Mouse (Mus musculus) embryonic facial prominence, embryonic 12.5 days (tissue): Measurements from ENCODE around the gene Itm2b. TPM values are rescaled to one million over a fixed set of nuclear protein-coding genes. Genes with fewer than 3 reads are reported as not detected.

Source experiments
- ATAC-seq: fragments of 200-750 bp; cut with Nextera tagmentation; 2 replicates; pipeline ENCODE4 v1.8.0; 2017; ENCODE audit not compliant: insufficient number of reproducible peaks, insufficient read depth, low FRiP score, low TSS enrichment
- H3K27ac ChIP-seq: fragments of 300-500 bp; sonication (generic); 2 replicates; pipeline ENCODE4 v1.5.1; 2016; ENCODE audit warnings: mild to moderate bottlenecking
- H3K27me3 ChIP-seq: fragments of 300-500 bp; sonication (generic); 2 replicates; pipeline ENCODE4 v1.6.1; 2016; ENCODE audit warnings: mild to moderate bottlenecking, moderate library complexity
- H3K36me3 ChIP-seq: fragments of 300-500 bp; sonication (generic); 2 replicates; pipeline ENCODE4 v1.6.1; 2016; ENCODE audit warnings: mild to moderate bottlenecking
- H3K4me1 ChIP-seq: fragments of 300-500 bp; sonication (generic); 2 replicates; pipeline ENCODE4 v1.6.1; 2016
- H3K4me2 ChIP-seq: fragments of 300-500 bp; sonication (generic); replicated peaks from 2 replicates; pipeline ENCODE4 v1.6.1; 2016; ENCODE audit warnings: mild to moderate bottlenecking, moderate library complexity
- H3K4me3 ChIP-seq: fragments of 300-500 bp; sonication (generic); 2 replicates; pipeline ENCODE4 v1.5.1; 2016; ENCODE audit warnings: mild to moderate bottlenecking
- H3K9ac ChIP-seq: fragments of 300-500 bp; sonication (generic); 2 replicates; pipeline ENCODE4 v1.6.1; 2016; ENCODE audit warnings: mild to moderate bottlenecking, moderate library complexity
- H3K9me3 ChIP-seq: fragments of 300-500 bp; sonication (generic); 2 replicates; pipeline ENCODE4 v1.6.1; 2016; ENCODE audit warnings: mild to moderate bottlenecking, moderate library complexity
- WGBS: fragments of 180-500 bp; shearing (Covaris S2); methylation state at CpG from one replicate; pipeline ENCODE4 v1.1.7; 2016; 5-methylcytosine and 5-hydroxymethylcytosine counted together
- polyA plus RNA-seq: library from polyadenylated mRNA; unstranded; fragments of >200 nt; fragmentation: Nextera tagmentation; extraction: Ambion mirVana; gene quantifications from 2 replicates; pipeline ENCODE4 v1.2.1, GENCODE M21; 2016

The Itm2b gene
- polyA plus RNA-seq, 1 experiment from 2014 or later = 464 TPM

- no peak overlapping the region for H3K27ac ChIP-seq
- H3K27me3 ChIP-seq = no peaks in the 10 kb centered on the region
- H3K4me1 ChIP-seq = no peaks in the 10 kb centered on the region
- H3K9me3 ChIP-seq = no peaks in the 10 kb centered on the region
- H3K9ac ChIP-seq = no peak overlapping the region
- 96% methylated on average over 11 of the region's 11 CpGs for WGBS
- H3K4me2 ChIP-seq = no peak overlapping the region
- ATAC-seq = no peak
- H3K36me3 ChIP-seq = peaks cover 93% of the 10 kb centered on the region
- no peak overlapping the region for H3K4me3 ChIP-seq
Observed at GRCm38 (mm10) chr14:73363782-73364181, 21.3 kb downstream of the Itm2b start.

DNA sequence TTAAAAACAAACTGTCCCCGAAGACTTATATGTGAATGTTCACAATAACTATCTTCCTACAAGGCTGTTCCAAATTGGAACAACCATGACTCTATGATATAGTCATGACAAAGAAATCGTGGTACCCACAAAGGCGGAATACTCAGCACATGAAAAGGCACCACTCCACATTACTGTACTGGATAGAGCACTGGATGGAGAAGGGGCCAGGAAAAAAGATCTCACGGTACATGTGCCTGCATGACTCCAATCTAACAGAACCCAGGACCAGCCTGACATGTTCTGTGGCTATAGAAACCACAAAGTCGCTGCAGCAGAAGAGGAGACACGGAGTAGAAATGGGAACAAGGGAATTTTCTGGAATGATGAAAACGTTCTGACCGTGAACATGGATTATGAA lies 30.4 kb downstream of the Itm2b start:
- H3K36me3 ChIP-seq = peaks cover 25% of the 10 kb centered on the region
- no peaks in the 10 kb centered on the region for H3K4me1 ChIP-seq
- 89% methylated on average over 8 of the region's 8 CpGs for WGBS
- no peak overlapping the region for H3K4me2 ChIP-seq
- no peak overlapping the region for H3K27ac ChIP-seq
- H3K9ac ChIP-seq = no peak overlapping the region
- ATAC-seq = no peak
- no peaks in the 10 kb centered on the region; the same call in 1 of the 2 replicates for H3K9me3 ChIP-seq
- no peak overlapping the region for H3K4me3 ChIP-seq
- H3K27me3 ChIP-seq = no peaks in the 10 kb centered on the region

GRCm38 (mm10) chr14:73351118-73351517 lies 34.0 kb downstream of the Itm2b start:
- Histone ChIP-seq H3K4me3 (no peak overlapping the region), H3K4me2 (no peak overlapping the region), H3K36me3 (peaks cover 1% of the 10 kb centered on the region; the same call in 1 of the 2 replicates), H3K27me3 (no peaks in the 10 kb centered on the region), H3K27ac (no peak overlapping the region), H3K4me1 (peaks cover 4% of the 10 kb centered on the region; the same call in 1 of the 2 replicates), H3K9me3 (no peaks in the 10 kb centered on the region), H3K9ac (no peak overlapping the region)
- WGBS = 92% methylated on average over 5 of the region's 5 CpGs
- ATAC-seq = no peak

GRCm38 (mm10) chr14:73350029-73350428 lies 35.1 kb downstream of the Itm2b start:
- 62% methylated on average over 1 of the region's 1 CpGs for WGBS
- no peaks in the 10 kb centered on the region for H3K9me3 ChIP-seq
- H3K4me2 ChIP-seq = no peak overlapping the region
- H3K36me3 ChIP-seq = no peaks in the 10 kb centered on the region
- no peaks in the 10 kb centered on the region for H3K27me3 ChIP-seq
- no peak overlapping the region for H3K4me3 ChIP-seq
- H3K9ac ChIP-seq = no peak overlapping the region
- no peak for ATAC-seq
- peaks cover 4% of the 10 kb centered on the region; the same call in 1 of the 2 replicates for H3K4me1 ChIP-seq
- H3K27ac ChIP-seq = no peak overlapping the region

DNA sequence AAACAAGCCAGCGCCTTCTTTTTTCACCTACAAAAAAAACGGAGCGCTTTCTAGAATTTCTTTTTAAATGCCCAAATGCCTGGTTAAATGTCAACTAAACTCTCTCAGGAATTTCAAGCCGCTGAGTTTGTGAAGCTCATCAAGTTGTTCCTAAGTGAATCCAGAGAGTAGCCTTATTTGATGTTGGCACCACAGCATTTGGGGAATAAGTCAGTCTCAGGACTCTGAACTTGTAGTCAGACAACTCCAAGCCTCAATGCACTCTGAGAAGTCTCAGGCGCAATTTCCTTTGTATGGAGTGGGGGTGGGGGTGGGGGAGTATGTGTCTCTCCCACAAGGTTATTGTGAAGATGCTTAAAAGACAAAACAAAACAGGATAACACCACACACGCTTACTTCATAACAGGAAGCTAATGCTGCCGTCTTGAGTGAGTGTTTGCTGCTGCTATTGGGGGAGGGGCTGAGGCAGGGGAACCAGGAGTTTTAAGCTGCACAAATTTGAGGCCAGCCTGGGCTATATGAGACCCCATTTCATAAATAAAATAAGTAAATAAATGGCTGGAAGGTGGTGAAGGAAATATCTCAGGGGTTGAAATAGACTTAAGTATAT lies 35.9 kb downstream of the Itm2b start:
- WGBS = 46% methylated on average over 7 of the region's 7 CpGs
- Histone ChIP-seq H3K9ac (no peak overlapping the region), H3K4me1 (peaks cover 4% of the 10 kb centered on the region; the same call in 1 of the 2 replicates), H3K9me3 (no peaks in the 10 kb centered on the region), H3K4me2 (no peak overlapping the region), H3K4me3 (no peak overlapping the region), H3K27ac (no peak overlapping the region), H3K36me3 (no peaks in the 10 kb centered on the region), H3K27me3 (no peaks in the 10 kb centered on the region)
- ATAC-seq = no peak

- Histone ChIP-seq H3K27ac (no peak overlapping the region), H3K4me2 (no peak overlapping the region), H3K27me3 (no peaks in the 10 kb centered on the region), H3K9me3 (no peaks in the 10 kb centered on the region), H3K9ac (no peak overlapping the region), H3K4me3 (no peak overlapping the region), H3K36me3 (no peaks in the 10 kb centered on the region), H3K4me1 (peaks cover 4% of the 10 kb centered on the region; the same call in 1 of the 2 replicates)
- WGBS = 82% methylated on average over 9 of the region's 9 CpGs
- no peak for ATAC-seq
Observed at GRCm38 (mm10) chr14:73347302-73347701, 37.8 kb downstream of the Itm2b start.

DNA sequence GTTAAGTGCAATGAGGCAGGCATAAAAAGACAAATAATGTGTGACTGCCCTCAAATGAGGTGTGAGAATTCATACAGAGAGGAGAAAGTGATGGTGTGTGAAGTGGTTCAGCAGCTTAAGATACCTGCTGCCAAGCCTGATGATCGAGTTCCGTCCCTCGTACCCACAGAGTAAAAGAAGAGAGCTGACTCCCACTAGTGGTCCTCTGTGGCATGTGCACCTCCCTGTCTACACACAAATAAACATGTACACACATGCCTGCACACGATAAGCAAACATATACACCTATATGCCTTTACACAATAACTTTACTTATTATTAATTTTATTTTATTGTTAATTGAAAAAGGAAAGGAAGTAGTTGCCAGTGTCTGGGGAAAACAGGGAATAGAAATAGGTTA lies 39.5 kb downstream of the Itm2b start:
- WGBS = 86% methylated on average over 4 of the region's 4 CpGs

GRCm38 (mm10) chr14:73340051-73340755 lies 44.9 kb downstream of the Itm2b start:
- Histone ChIP-seq H3K27me3 (no peaks in the 10 kb centered on the region), H3K4me2 (no peak overlapping the region), H3K4me1 (no peaks in the 10 kb centered on the region), H3K4me3 (no peak overlapping the region), H3K27ac (no peak overlapping the region), H3K36me3 (no peaks in the 10 kb centered on the region), H3K9me3 (no peaks in the 10 kb centered on the region), H3K9ac (no peak overlapping the region)
- 47% methylated on average over 6 of the region's 6 CpGs for WGBS
- ATAC-seq = no peak

More for the DNA sequence above, 39.5 kb downstream of the Itm2b start:
- H3K27ac ChIP-seq = no peak overlapping the region
- H3K36me3 ChIP-seq = no peaks in the 10 kb centered on the region
- no peaks in the 10 kb centered on the region for H3K27me3 ChIP-seq
- H3K9me3 ChIP-seq = no peaks in the 10 kb centered on the region
- H3K9ac ChIP-seq = no peak overlapping the region
- ATAC-seq = no peak
- H3K4me3 ChIP-seq = no peak overlapping the region
- H3K4me1 ChIP-seq = peaks cover 4% of the 10 kb centered on the region; the same call in 1 of the 2 replicates
- H3K4me2 ChIP-seq = no peak overlapping the region

- no peak overlapping the region for H3K4me2 ChIP-seq
- H3K4me3 ChIP-seq = no peak overlapping the region
- ATAC-seq = no peak
- WGBS = 73% methylated on average over 3 of the region's 3 CpGs
- H3K9ac ChIP-seq = no peak overlapping the region
- no peaks in the 10 kb centered on the region for H3K36me3 ChIP-seq
- no peaks in the 10 kb centered on the region for H3K27me3 ChIP-seq
- H3K27ac ChIP-seq = no peak overlapping the region
- no peaks in the 10 kb centered on the region for H3K9me3 ChIP-seq
- no peaks in the 10 kb centered on the region for H3K4me1 ChIP-seq
Observed at GRCm38 (mm10) chr14:73339615-73340014, 45.5 kb downstream of the Itm2b start.

DNA sequence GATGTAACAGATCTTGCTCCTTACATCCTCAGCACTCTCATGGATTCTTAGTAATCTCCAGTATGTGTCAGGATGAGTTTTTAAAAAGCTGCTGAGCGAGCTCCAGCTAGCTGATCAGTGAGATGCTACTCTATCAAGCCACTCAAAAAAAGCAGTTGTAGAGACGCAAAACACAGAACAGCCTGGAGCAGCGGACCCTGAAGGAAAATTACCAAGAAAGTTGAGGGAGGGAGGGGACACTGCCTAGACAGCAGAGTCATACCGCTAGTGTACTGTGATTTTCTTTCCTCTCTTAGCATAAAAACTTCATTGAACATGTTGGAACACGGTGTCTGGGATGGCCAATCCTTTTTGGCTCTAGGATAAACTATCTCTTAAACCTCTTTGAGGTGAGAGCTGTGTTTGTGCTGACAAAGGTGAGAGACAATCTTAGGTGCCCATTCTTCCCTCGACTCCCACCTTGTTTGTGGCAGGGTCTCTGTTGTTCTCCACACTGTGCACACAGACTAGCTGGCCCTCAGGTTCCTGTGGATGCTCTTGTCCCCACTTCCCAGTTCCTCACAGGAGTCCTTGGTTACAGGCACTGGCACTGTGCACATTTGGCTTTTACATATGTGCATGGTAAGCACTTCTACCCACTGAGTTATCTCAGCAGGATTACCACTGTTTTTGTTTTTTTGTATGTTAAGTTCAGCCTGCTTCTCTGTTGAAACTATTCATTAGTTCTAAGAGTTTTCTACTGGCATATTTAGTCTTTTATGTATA lies 48.6 kb downstream of the Itm2b start:
- no peak for ATAC-seq
- WGBS = 71% methylated on average over 6 of the region's 6 CpGs
- Histone ChIP-seq H3K9ac (no peak overlapping the region), H3K4me2 (no peak overlapping the region), H3K9me3 (no peaks in the 10 kb centered on the region), H3K27me3 (no peaks in the 10 kb centered on the region), H3K4me1 (no peaks in the 10 kb centered on the region), H3K36me3 (no peaks in the 10 kb centered on the region), H3K4me3 (no peak overlapping the region), H3K27ac (no peak overlapping the region)

GRCm38 (mm10) chr14:73334926-73335805 lies 49.9 kb downstream of the Itm2b start:
- H3K4me2 ChIP-seq = no peak overlapping the region
- H3K27me3 ChIP-seq = no peaks in the 10 kb centered on the region
- ATAC-seq = no peak
- H3K4me3 ChIP-seq = no peak overlapping the region
- WGBS = 80% methylated on average over 22 of the region's 22 CpGs
- H3K9me3 ChIP-seq = no peaks in the 10 kb centered on the region
- H3K36me3 ChIP-seq = no peaks in the 10 kb centered on the region
- no peak overlapping the region for H3K9ac ChIP-seq
- H3K4me1 ChIP-seq = no peaks in the 10 kb centered on the region
- no peak overlapping the region for H3K27ac ChIP-seq
